Mouse (Mus musculus) liver, adult 2 months (tissue): ENCODE results near the gene Col23a1.

Source experiments
- CTCF ChIP-seq: fragments of 200-500 bp; IDR thresholded peaks from 2 replicates; pipeline ENCODE4 v1.5.1; 2011; ENCODE audit warnings: low read depth, low read length, control low read depth
- POLR2A ChIP-seq: fragments of 200-500 bp; IDR thresholded peaks from 2 replicates; pipeline ENCODE4 v1.6.1; 2011; ENCODE audit warnings: low read length, control low read depth; ENCODE audit not compliant: insufficient read depth; ENCODE audit errors: extremely low read depth

DNA sequence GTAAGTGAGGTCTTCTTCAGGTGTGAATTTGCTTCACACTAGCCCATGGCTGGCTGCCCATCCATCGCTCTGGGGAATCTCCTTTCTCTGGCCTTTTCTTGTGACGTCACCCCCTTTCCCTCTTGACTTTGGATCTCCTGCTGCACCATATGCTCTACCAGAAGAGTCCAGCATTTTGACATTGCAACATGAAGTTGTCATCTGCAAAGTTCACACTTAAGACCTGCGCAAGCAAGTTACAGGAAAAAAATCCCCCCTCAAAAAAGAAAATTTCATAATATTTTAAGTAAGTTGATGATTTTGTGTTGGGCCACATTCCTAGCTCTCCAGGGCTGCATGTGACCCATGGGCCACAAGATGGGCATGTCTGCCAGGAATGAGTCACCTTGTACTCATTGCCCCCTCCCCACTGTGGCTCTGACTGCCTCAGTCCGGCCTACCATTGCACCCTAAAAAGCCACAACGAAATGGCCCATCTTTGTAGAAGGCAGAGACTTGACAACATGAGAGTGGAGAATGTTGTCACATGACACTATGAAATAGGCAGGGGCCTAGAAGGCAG is 54.1 kb downstream of the Col23a1 start:
- no peak for TF ChIP-seq POLR2A
- no peak for TF ChIP-seq CTCF
